Mouse (Mus musculus): ENCODE data around the gene Zer1.

Gene Zer1

GRCm38 (mm10) chr2:30119641-30120051, 4.7 kb downstream of the Zer1 start:
- TF ChIP-seq CTCF (conservative IDR thresholded peaks at IDR 0.05; ENCODE audit: low read length) (no peak), POU5F1 (IDR thresholded peaks at IDR 0.05; ENCODE audit: borderline replicate concordance, low read length) (peak; percentile 61; the same call in 1 of the 2 replicates)
- H3K27me3 ChIP-seq (ENCODE audit: insufficient read depth, low read length), result no peaks in the 10 kb centered on the region
- peak overlapping the region; percentile 27 for H3K4me3 ChIP-seq (replicated peaks; ENCODE audit: low read length)
- H3K4me1 ChIP-seq (replicated peaks; ENCODE audit: low read depth, low read length), result peaks cover 72% of the 10 kb centered on the region
- peaks cover 28% of the 10 kb centered on the region for H3K36me3 ChIP-seq (ENCODE audit: insufficient read depth, low read length)
- no peaks in the 10 kb centered on the region for H3K9me3 ChIP-seq (ENCODE audit: low read length)

- no peaks in the 10 kb centered on the region for H3K27me3 ChIP-seq (ENCODE audit: insufficient read depth, low read length)
- no peak for TF ChIP-seq NANOG (IDR thresholded peaks at IDR 0.05; ENCODE audit: borderline replicate concordance, low read length)
- TF ChIP-seq CTCF (conservative IDR thresholded peaks at IDR 0.05; ENCODE audit: low read length), result no peak
- TF ChIP-seq POU5F1 (IDR thresholded peaks at IDR 0.05; ENCODE audit: borderline replicate concordance, low read length), result no peak
- no peak overlapping the region for H3K4me3 ChIP-seq (replicated peaks; ENCODE audit: low read length)
Observed at GRCm38 (mm10) chr2:30112564-30112963, 11.8 kb downstream of the Zer1 start.

GRCm38 (mm10) chr2:30111500-30111899, 12.9 kb downstream of the Zer1 start:
- Histone ChIP-seq H3K4me1 (replicated peaks; ENCODE audit: low read depth, low read length) (peaks cover 40% of the 10 kb centered on the region), H3K4me3 (replicated peaks; ENCODE audit: low read length) (no peak overlapping the region), H3K9me3 (ENCODE audit: low read length) (no peaks in the 10 kb centered on the region), H3K36me3 (ENCODE audit: insufficient read depth, low read length) (peaks cover 75% of the 10 kb centered on the region), H3K27me3 (ENCODE audit: insufficient read depth, low read length) (no peaks in the 10 kb centered on the region)
- TF ChIP-seq NANOG (IDR thresholded peaks at IDR 0.05; ENCODE audit: borderline replicate concordance, low read length) (no peak), CTCF (conservative IDR thresholded peaks at IDR 0.05; ENCODE audit: low read length) (no peak), POU5F1 (IDR thresholded peaks at IDR 0.05; ENCODE audit: borderline replicate concordance, low read length) (no peak)

More at GRCm38 (mm10) chr2:30112564-30112963, 11.8 kb downstream of the Zer1 start:
- Histone ChIP-seq H3K9me3 (ENCODE audit: low read length) (no peaks in the 10 kb centered on the region), H3K36me3 (ENCODE audit: insufficient read depth, low read length) (peaks cover 64% of the 10 kb centered on the region), H3K4me1 (replicated peaks; ENCODE audit: low read depth, low read length) (peaks cover 37% of the 10 kb centered on the region)

DNA sequence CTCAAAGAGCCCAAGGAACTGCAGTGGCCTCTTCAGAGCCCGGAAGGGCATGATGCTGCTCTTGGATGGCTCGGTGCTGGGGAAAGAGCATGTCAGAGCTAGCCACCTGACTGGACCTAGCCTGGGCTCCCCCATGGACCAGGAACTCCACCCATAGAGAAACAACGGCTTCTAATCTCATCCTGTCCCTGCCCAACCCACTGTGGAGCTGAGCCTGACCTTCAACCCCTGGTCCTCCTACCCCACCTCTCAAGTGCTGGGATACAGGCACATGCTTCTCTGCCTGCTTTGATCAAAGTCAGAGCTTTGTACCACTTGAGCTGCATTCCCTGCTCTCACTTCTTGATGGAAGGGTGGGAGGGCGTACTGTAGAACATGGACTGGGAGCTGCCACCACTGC, 16.1 kb downstream of the Zer1 start:
- peaks cover 87% of the 10 kb centered on the region for H3K36me3 ChIP-seq (ENCODE audit: insufficient read depth, low read length)
- H3K27me3 ChIP-seq (ENCODE audit: insufficient read depth, low read length), result no peaks in the 10 kb centered on the region
- peaks cover 31% of the 10 kb centered on the region for H3K4me1 ChIP-seq (replicated peaks; ENCODE audit: low read depth, low read length)
- TF ChIP-seq POU5F1 (IDR thresholded peaks at IDR 0.05; ENCODE audit: borderline replicate concordance, low read length) (no peak), CTCF (conservative IDR thresholded peaks at IDR 0.05; ENCODE audit: low read length) (no peak), NANOG (IDR thresholded peaks at IDR 0.05; ENCODE audit: borderline replicate concordance, low read length) (no peak)
- no peaks in the 10 kb centered on the region for H3K9me3 ChIP-seq (ENCODE audit: low read length)
- H3K4me3 ChIP-seq (replicated peaks; ENCODE audit: low read length), result no peak overlapping the region

DNA sequence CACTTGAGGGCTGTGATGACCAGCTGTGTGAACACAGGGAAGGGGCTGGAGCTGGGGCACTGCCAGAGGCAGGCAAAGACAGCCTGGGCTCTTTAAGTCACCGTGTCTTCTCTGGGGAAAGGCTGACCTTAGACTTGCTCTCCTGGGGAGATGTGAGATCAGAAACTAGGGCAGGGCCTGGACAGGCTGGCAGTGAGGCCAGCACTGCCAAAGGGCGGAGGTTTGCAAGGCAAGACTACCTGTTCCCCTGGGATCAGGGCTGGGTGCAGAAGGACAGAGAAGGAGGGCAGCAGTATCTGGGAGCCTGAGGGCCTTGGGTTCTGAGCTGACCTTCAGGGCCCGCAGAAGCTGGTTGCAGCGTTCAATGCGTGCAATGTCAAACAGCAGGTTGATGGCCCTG, 16.7 kb downstream of the Zer1 start:
- TF ChIP-seq CTCF (conservative IDR thresholded peaks at IDR 0.05; ENCODE audit: low read length), result no peak
- Histone ChIP-seq H3K27me3 (ENCODE audit: insufficient read depth, low read length) (no peaks in the 10 kb centered on the region), H3K36me3 (ENCODE audit: insufficient read depth, low read length) (peaks cover 87% of the 10 kb centered on the region), H3K4me3 (replicated peaks; ENCODE audit: low read length) (no peak overlapping the region), H3K9me3 (ENCODE audit: low read length) (no peaks in the 10 kb centered on the region), H3K4me1 (replicated peaks; ENCODE audit: low read depth, low read length) (peaks cover 26% of the 10 kb centered on the region)

GRCm38 (mm10) chr2:30106364-30106763, 18.0 kb downstream of the Zer1 start:
- TF ChIP-seq POU5F1 (IDR thresholded peaks at IDR 0.05; ENCODE audit: borderline replicate concordance, low read length) (no peak), NANOG (IDR thresholded peaks at IDR 0.05; ENCODE audit: borderline replicate concordance, low read length) (no peak), CTCF (conservative IDR thresholded peaks at IDR 0.05; ENCODE audit: low read length) (peak; percentile 90)
- Histone ChIP-seq H3K27me3 (ENCODE audit: insufficient read depth, low read length) (no peaks in the 10 kb centered on the region), H3K4me3 (replicated peaks; ENCODE audit: low read length) (no peak overlapping the region), H3K9me3 (ENCODE audit: low read length) (no peaks in the 10 kb centered on the region), H3K36me3 (ENCODE audit: insufficient read depth, low read length) (peaks cover 89% of the 10 kb centered on the region), H3K4me1 (replicated peaks; ENCODE audit: low read depth, low read length) (peaks cover 30% of the 10 kb centered on the region)

DNA sequence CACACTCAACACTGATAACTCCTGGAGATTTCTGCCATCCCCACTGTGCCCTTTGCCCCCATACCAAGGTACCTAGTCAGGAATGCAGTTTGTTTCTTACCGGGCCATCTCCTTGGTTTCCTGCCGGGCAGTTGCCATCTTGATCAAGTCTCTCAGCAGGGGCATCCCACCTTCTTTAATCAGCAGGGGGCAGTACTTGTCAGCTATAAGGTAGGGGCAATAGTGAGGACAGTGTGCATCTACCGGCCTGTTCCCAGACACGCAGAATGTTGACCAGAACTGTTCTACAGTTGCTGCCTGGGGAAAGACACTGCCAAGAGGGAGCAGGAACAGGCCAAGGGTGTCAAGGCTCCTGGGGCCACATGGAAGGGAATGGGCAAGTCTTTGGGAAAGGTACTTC, 24.2 kb downstream of the Zer1 start:
- peaks cover 23% of the 10 kb centered on the region for H3K4me1 ChIP-seq (replicated peaks; ENCODE audit: low read depth, low read length)
- H3K4me3 ChIP-seq (replicated peaks; ENCODE audit: low read length), result no peak overlapping the region
- TF ChIP-seq CTCF (conservative IDR thresholded peaks at IDR 0.05; ENCODE audit: low read length) (no peak), NANOG (IDR thresholded peaks at IDR 0.05; ENCODE audit: borderline replicate concordance, low read length) (no peak), POU5F1 (IDR thresholded peaks at IDR 0.05; ENCODE audit: borderline replicate concordance, low read length) (no peak)
- H3K36me3 ChIP-seq (ENCODE audit: insufficient read depth, low read length), result peaks cover 86% of the 10 kb centered on the region
- no peaks in the 10 kb centered on the region for H3K27me3 ChIP-seq (ENCODE audit: insufficient read depth, low read length)
- no peaks in the 10 kb centered on the region for H3K9me3 ChIP-seq (ENCODE audit: low read length)

- Histone ChIP-seq H3K9me3 (ENCODE audit: low read length) (no peaks in the 10 kb centered on the region), H3K27me3 (ENCODE audit: insufficient read depth, low read length) (no peaks in the 10 kb centered on the region), H3K4me1 (replicated peaks; ENCODE audit: low read depth, low read length) (peaks cover 47% of the 10 kb centered on the region), H3K36me3 (ENCODE audit: insufficient read depth, low read length) (peaks cover 72% of the 10 kb centered on the region), H3K4me3 (replicated peaks; ENCODE audit: low read length) (no peak overlapping the region)
- peak; percentile 52 for TF ChIP-seq CTCF (conservative IDR thresholded peaks at IDR 0.05; ENCODE audit: low read length)
- no peak for TF ChIP-seq NANOG (IDR thresholded peaks at IDR 0.05; ENCODE audit: borderline replicate concordance, low read length)
Observed at GRCm38 (mm10) chr2:30095882-30096527, 28.4 kb downstream of the Zer1 start.

DNA sequence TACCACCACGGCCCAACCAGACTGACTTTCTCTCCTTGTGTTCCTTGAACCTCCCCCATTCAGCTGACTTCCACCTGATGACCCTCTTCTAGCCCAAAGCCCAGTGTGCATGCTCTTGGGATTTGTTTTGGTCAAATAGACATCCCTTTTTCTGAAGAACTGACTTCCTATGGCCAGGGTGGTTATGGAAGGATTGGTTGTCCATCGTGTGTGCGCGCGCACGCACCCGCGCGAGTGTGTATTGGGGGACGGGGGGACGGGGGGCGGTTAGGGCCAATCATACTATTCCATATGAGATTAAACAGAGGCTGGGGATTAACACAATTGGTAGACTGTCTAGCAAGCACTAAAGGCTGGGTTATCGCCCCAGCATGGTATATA, 30.2 kb downstream of the Zer1 start:
- peaks cover 69% of the 10 kb centered on the region for H3K36me3 ChIP-seq (ENCODE audit: insufficient read depth, low read length)
- TF ChIP-seq CTCF (conservative IDR thresholded peaks at IDR 0.05; ENCODE audit: low read length), result no peak
- no peak for TF ChIP-seq NANOG (IDR thresholded peaks at IDR 0.05; ENCODE audit: borderline replicate concordance, low read length)
- no peak for TF ChIP-seq POU5F1 (IDR thresholded peaks at IDR 0.05; ENCODE audit: borderline replicate concordance, low read length)

More for the DNA sequence above, 30.2 kb downstream of the Zer1 start:
- peak overlapping the region; percentile 85 for H3K4me3 ChIP-seq (replicated peaks; ENCODE audit: low read length)
- no peaks in the 10 kb centered on the region for H3K27me3 ChIP-seq (ENCODE audit: insufficient read depth, low read length)
- no peaks in the 10 kb centered on the region for H3K9me3 ChIP-seq (ENCODE audit: low read length)
- H3K4me1 ChIP-seq (replicated peaks; ENCODE audit: low read depth, low read length), result peaks cover 58% of the 10 kb centered on the region

Data from E14TG2a.4 (cell line).